In the genomic region with DNA sequence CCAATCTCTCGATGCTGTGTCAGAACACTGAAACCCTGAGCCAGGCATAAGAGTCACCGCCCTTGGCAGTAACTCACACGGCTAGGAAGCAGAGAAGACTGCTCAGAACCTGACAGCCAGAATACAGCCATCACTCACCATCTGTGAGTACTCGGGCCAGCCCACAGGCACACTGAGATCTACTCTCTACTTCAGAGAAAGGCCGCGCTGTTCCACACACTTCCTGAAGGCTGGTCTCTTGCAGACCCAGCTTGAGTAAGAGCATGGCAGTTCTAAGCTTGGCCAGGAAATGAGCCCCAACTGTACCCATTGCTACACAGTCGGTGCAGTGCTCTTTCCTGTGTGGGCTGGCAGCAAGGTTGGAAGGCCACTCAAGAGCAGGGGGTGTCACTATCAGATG, we compare ENCODE assay signal across 9 mouse cellular contexts. TPM values are rescaled to one million over a fixed set of nuclear protein-coding genes. Genes with fewer than 3 reads are reported as not detected.
DNase-seq lines count a peak whose midpoint lies in the region; ATAC-seq and TF ChIP-seq lines count a peak whose summit lies in the region.
"Had no signal": no experiment of that assay in that cellular context is flagged by ENCODE, and none has a peak within 500 bp of the region (broad histone marks: within the 10 kb centered on the region; RNA-seq: fewer than 3 reads in every experiment).

No protein-coding gene starts in this region.

- no peak overlapping the region for H3K4me2 ChIP-seq in heart, embryonic 15.5 days
- H3K4me2 ChIP-seq in lung, embryonic 15.5 days: no peak overlapping the region
- no peak overlapping the region for H3K4me2 ChIP-seq in stomach, embryonic 16.5 days (ENCODE audit: low read depth, low read length)
- H3K4me2 ChIP-seq in neural tube, embryonic 15.5 days: no peak overlapping the region
- H3K4me2 ChIP-seq: midbrain, embryonic 13.5 days had no signal

- ATAC-seq in heart, embryonic 15.5 days (replicated peaks; ENCODE audit: insufficient number of reproducible peaks, insufficient read depth, low FRiP score, low read depth): no peak
- ATAC-seq in lung, embryonic 15.5 days (ENCODE audit: borderline replicate concordance, extremely low read depth, low FRiP score, low TSS enrichment): peak; percentile 41; the same call in 1 of the 2 replicates
- peak; percentile 15; the same call in 1 of the 2 replicates for ATAC-seq in stomach, embryonic 16.5 days (ENCODE audit: insufficient read depth, low FRiP score)
- no peak for ATAC-seq in neural tube, embryonic 15.5 days (ENCODE audit: low FRiP score)
- ATAC-seq: midbrain, embryonic 13.5 days had no signal

- no peak overlapping the region for H3K4me3 ChIP-seq in heart, embryonic 15.5 days
- H3K4me3 ChIP-seq in heart, adult 2 months: no peak overlapping the region
- peak overlapping the region; percentile 51 for H3K4me3 ChIP-seq in bone marrow, adult 2 months (replicated peaks; ENCODE audit: control insufficient read depth, low read depth, low read length)
- H3K4me3 ChIP-seq in lung, embryonic 15.5 days: no peak overlapping the region
- H3K4me3 ChIP-seq in stomach, embryonic 16.5 days (replicated peaks; ENCODE audit: low read length): no peak overlapping the region
- no peak overlapping the region for H3K4me3 ChIP-seq in neural tube, embryonic 15.5 days (replicated peaks)
- H3K4me3 ChIP-seq: midbrain, embryonic 13.5 days had no signal

- no peaks in the 10 kb centered on the region for H3K27me3 ChIP-seq in heart, embryonic 15.5 days
- H3K27me3 ChIP-seq in heart, adult 2 months (ENCODE audit: control insufficient read depth, insufficient read depth, low read length): no peaks in the 10 kb centered on the region
- no peaks in the 10 kb centered on the region for H3K27me3 ChIP-seq in lung, embryonic 15.5 days
- H3K27me3 ChIP-seq in stomach, embryonic 16.5 days (ENCODE audit: control insufficient read depth, insufficient read depth, low read length): no peaks in the 10 kb centered on the region
- H3K27me3 ChIP-seq in neural tube, embryonic 15.5 days (replicated peaks): no peaks in the 10 kb centered on the region
- H3K27me3 ChIP-seq: midbrain, embryonic 13.5 days had no signal

- TF ChIP-seq CTCF in heart, adult 2 months (IDR thresholded peaks at IDR 0.05): no peak
- TF ChIP-seq CTCF in bone marrow, adult 2 months (IDR thresholded peaks at IDR 0.05; ENCODE audit: control insufficient read depth, insufficient read depth, low read length): no peak

- H3K4me1 ChIP-seq in heart, embryonic 15.5 days (replicated peaks): peaks cover 19% of the 10 kb centered on the region
- H3K4me1 ChIP-seq in heart, adult 2 months (ENCODE audit: control insufficient read depth, insufficient read depth, low read length): no peaks in the 10 kb centered on the region; the same call in 1 of the 2 replicates
- H3K4me1 ChIP-seq in bone marrow, adult 2 months (ENCODE audit: control insufficient read depth, insufficient read depth, low read length): peaks cover 22% of the 10 kb centered on the region
- peaks cover 10% of the 10 kb centered on the region for H3K4me1 ChIP-seq in lung, embryonic 15.5 days
- peaks cover 6% of the 10 kb centered on the region; the same call in 1 of the 2 replicates for H3K4me1 ChIP-seq in stomach, embryonic 16.5 days (ENCODE audit: control insufficient read depth, insufficient read depth, low read length)
- H3K4me1 ChIP-seq in neural tube, embryonic 15.5 days: no peaks in the 10 kb centered on the region
- H3K4me1 ChIP-seq: midbrain, embryonic 13.5 days had no signal

- TF ChIP-seq EP300 in heart, adult 2 months (IDR thresholded peaks at IDR 0.05; ENCODE audit: insufficient read depth, low read depth, low read length): no peak

- intact Hi-C loops in heart, adult 2 months (cut with DNase I): no loop called here

- H3K9me3 ChIP-seq in heart, embryonic 15.5 days (replicated peaks): no peaks in the 10 kb centered on the region
- H3K9me3 ChIP-seq in lung, embryonic 15.5 days: no peaks in the 10 kb centered on the region
- H3K9me3 ChIP-seq in stomach, embryonic 16.5 days (replicated peaks; ENCODE audit: control insufficient read depth, low read length): no peaks in the 10 kb centered on the region
- H3K9me3 ChIP-seq in neural tube, embryonic 15.5 days (replicated peaks): no peaks in the 10 kb centered on the region
- H3K9me3 ChIP-seq: midbrain, embryonic 13.5 days had no signal

- H3K36me3 ChIP-seq in heart, embryonic 15.5 days: peaks cover 6% of the 10 kb centered on the region; the same call in 1 of the 2 replicates
- H3K36me3 ChIP-seq in heart, adult 2 months (ENCODE audit: control insufficient read depth, insufficient read depth, low read length): no peaks in the 10 kb centered on the region
- H3K36me3 ChIP-seq in lung, embryonic 15.5 days: peaks cover 31% of the 10 kb centered on the region; the same call in 1 of the 2 replicates
- peaks cover 9% of the 10 kb centered on the region for H3K36me3 ChIP-seq in stomach, embryonic 16.5 days (ENCODE audit: control insufficient read depth, insufficient read depth, low read length)
- peaks cover 16% of the 10 kb centered on the region for H3K36me3 ChIP-seq in neural tube, embryonic 15.5 days

- H3K79me2 ChIP-seq in heart, adult 2 months (replicated peaks; ENCODE audit: control insufficient read depth, insufficient read depth, low read length): no peaks in the 10 kb centered on the region

- WGBS in heart, embryonic 15.5 days: 70% methylated on average over 7 of the region's 7 CpGs
- WGBS in heart, adult 2 months: 57% methylated on average over 7 of the region's 7 CpGs
- WGBS in bone marrow, adult 2 months: 3% methylated on average over 7 of the region's 7 CpGs
- WGBS in lung, embryonic 15.5 days: 69% methylated on average over 7 of the region's 7 CpGs
- 75% methylated on average over 7 of the region's 7 CpGs for WGBS in stomach, embryonic 16.5 days
- 84% methylated on average over 7 of the region's 7 CpGs for WGBS in neural tube, embryonic 15.5 days

- H3K27ac ChIP-seq in heart, embryonic 15.5 days: peak overlapping the region; percentile 33; the same call in 1 of the 2 replicates
- H3K27ac ChIP-seq in heart, adult 2 months: no peak overlapping the region
- H3K27ac ChIP-seq in bone marrow, adult 2 months (ENCODE audit: control insufficient read depth, insufficient read depth, low read depth, low read length, poor library complexity): peak overlapping the region; percentile 96
- H3K27ac ChIP-seq in lung, embryonic 15.5 days: no peak overlapping the region
- H3K27ac ChIP-seq in stomach, embryonic 16.5 days (ENCODE audit: low read length): no peak overlapping the region
- no peak overlapping the region for H3K27ac ChIP-seq in neural tube, embryonic 15.5 days (replicated peaks)
- H3K27ac ChIP-seq: midbrain, embryonic 13.5 days had no signal

- DNase-seq in heart, adult 2 months: no peak
- DNase-seq in left cerebral cortex, adult 9 months (ENCODE audit: low spot score in 2 of 2): no peak
- DNase-seq in ovary, postnatal 14 days (ENCODE audit: low spot score): no peak

- H3K9ac ChIP-seq in heart, embryonic 15.5 days: no peak overlapping the region
- H3K9ac ChIP-seq in heart, adult 2 months (ENCODE audit: low read depth, low read length): no peak overlapping the region
- no peak overlapping the region for H3K9ac ChIP-seq in lung, embryonic 15.5 days
- H3K9ac ChIP-seq in stomach, embryonic 16.5 days (ENCODE audit: low read length): 0 out of 2 replicates have a peak overlapping the region, but pooled peaks have one; percentile 16
- no peak overlapping the region for H3K9ac ChIP-seq in neural tube, embryonic 15.5 days (replicated peaks)
- H3K9ac ChIP-seq: midbrain, embryonic 13.5 days had no signal

- TF ChIP-seq POLR2A in heart, adult 2 months (IDR thresholded peaks at IDR 0.05; ENCODE audit: insufficient read depth, low read depth, low read length): no peak
- no peak for TF ChIP-seq POLR2A in bone marrow, adult 2 months (IDR thresholded peaks at IDR 0.05; ENCODE audit: borderline replicate concordance, control insufficient read depth, low read depth, low read length)

RNA-seq across cellular contexts. Expression of gene Tbc1d2b, which starts 27.7 kb away (rescaled TPM):
- 5.4 and 9.7 TPM in 2 replicates for polyA plus RNA-seq in heart, embryonic 15.5 days (2015; fragmentation: Nextera tagmentation; extraction: Ambion mirVana)
- total RNA-seq in heart, adult 2 months (2021): 10 to 100 TPM in 1 of 2 experiments, 1 to 10 TPM in 1; 9.6 to 10.1 TPM
- polyA plus RNA-seq in heart, adult 2 months (2012; rRNA removed): 10.3 and 14.6 TPM in 2 replicates
- polyA plus RNA-seq in bone marrow, adult 2 months (2011; ENCODE audit: insufficient read depth, insufficient read length, low replicate concordance, missing spikeins): 12.5 and 26.2 TPM in 2 replicates
- polyA plus RNA-seq in lung, embryonic 15.5 days (2015; fragmentation: Nextera tagmentation; extraction: Ambion mirVana): 20.9 and 22.7 TPM in 2 replicates
- 15.1 and 15.4 TPM in 2 replicates for polyA plus RNA-seq in stomach, embryonic 16.5 days (2015; fragmentation: Nextera tagmentation; extraction: Ambion mirVana)
- 6.1 and 7.6 TPM in 2 replicates for polyA plus RNA-seq in neural tube, embryonic 15.5 days (2015; fragmentation: Nextera tagmentation; extraction: Ambion mirVana)

Comparison
In these comparisons a context has a peak if more than half of its experiments do, and no peak if none do; other contexts are left out.
1. H3K27ac ChIP-seq: peak in heart, embryonic 15.5 days (single experiment) and bone marrow, adult 2 months (single experiment); none in heart, adult 2 months (single experiment), lung, embryonic 15.5 days (single experiment), stomach, embryonic 16.5 days (single experiment) and neural tube, embryonic 15.5 days (single experiment).
2. ATAC-seq: peak in lung, embryonic 15.5 days (single experiment) and stomach, embryonic 16.5 days (single experiment); none in heart, embryonic 15.5 days (single experiment) and neural tube, embryonic 15.5 days (single experiment).